Comparison of ENCODE assay signal across 24 mouse cellular contexts in genomic region chr13:41669951-41670350, GRCm38 (mm10).
DNase-seq lines count a peak whose midpoint lies in the region; ATAC-seq and TF ChIP-seq lines count a peak whose summit lies in the region.
"Had no signal": no experiment of that assay in that cellular context is flagged by ENCODE, and none has a peak within 500 bp of the region (broad histone marks: within the 10 kb centered on the region; RNA-seq: fewer than 3 reads in every experiment).

No protein-coding gene starts in this region.

- no peaks in the 10 kb centered on the region for H3K9me3 ChIP-seq in heart, embryonic 13.5 days
- H3K9me3 ChIP-seq in kidney, embryonic 15.5 days (replicated peaks) = no peaks in the 10 kb centered on the region
- no peaks in the 10 kb centered on the region for H3K9me3 ChIP-seq in intestine, embryonic 15.5 days
- H3K9me3 ChIP-seq: forebrain, embryonic 10.5 days; limb, embryonic 12.5 days; midbrain, embryonic 12.5 days; neural tube, embryonic 12.5 days had no signal

- peak overlapping the region; percentile 64; the same call in 1 of the 2 replicates for H3K27ac ChIP-seq in cerebellum, adult 2 months (ENCODE audit: insufficient read depth, low read length)
- H3K27ac ChIP-seq in heart, embryonic 13.5 days (replicated peaks) = peak overlapping the region; percentile 69
- 0 out of 2 replicates have a peak overlapping the region, but pooled peaks have one; percentile 3 for H3K27ac ChIP-seq in kidney, embryonic 15.5 days
- peak overlapping the region; percentile 3; the same call in 1 of the 2 replicates for H3K27ac ChIP-seq in cortical plate, adult 2 months (ENCODE audit: insufficient read depth, low read length)
- no peak overlapping the region for H3K27ac ChIP-seq in intestine, embryonic 15.5 days
- H3K27ac ChIP-seq: forebrain, embryonic 10.5 days; kidney, postnatal 0 days; limb, embryonic 12.5 days; macrophage; midbrain, embryonic 12.5 days; neural tube, embryonic 12.5 days; stomach, postnatal 0 days had no signal

- no peaks in the 10 kb centered on the region for H3K4me1 ChIP-seq in cerebellum, adult 2 months (ENCODE audit: control insufficient read depth, insufficient read depth, low read length)
- peaks cover 58% of the 10 kb centered on the region for H3K4me1 ChIP-seq in heart, embryonic 13.5 days
- H3K4me1 ChIP-seq in kidney, embryonic 15.5 days = peaks cover 8% of the 10 kb centered on the region; the same call in 1 of the 2 replicates
- no peaks in the 10 kb centered on the region; the same call in 1 of the 2 replicates for H3K4me1 ChIP-seq in cortical plate, adult 2 months (ENCODE audit: control insufficient read depth, insufficient read depth, low read length)
- no peaks in the 10 kb centered on the region for H3K4me1 ChIP-seq in intestine, embryonic 15.5 days (replicated peaks)
- H3K4me1 ChIP-seq: midbrain, embryonic 12.5 days; neural tube, embryonic 12.5 days had no signal

- no peak for ATAC-seq in heart, embryonic 13.5 days (ENCODE audit: extremely low read depth, insufficient number of reproducible peaks, low FRiP score, low TSS enrichment)
- no peak for ATAC-seq in kidney, embryonic 15.5 days (replicated peaks; ENCODE audit: low FRiP score)
- no peak for ATAC-seq in intestine, embryonic 15.5 days
- ATAC-seq: forebrain, embryonic 16.5 days; liver, postnatal 0 days; lung, postnatal 0 days had no signal

- TF ChIP-seq POLR2A in cerebellum, adult 2 months (IDR thresholded peaks at IDR 0.05; ENCODE audit: borderline replicate concordance, insufficient read depth, low read length) = no peak
- no peak for TF ChIP-seq POLR2A in cortical plate, adult 2 months (IDR thresholded peaks at IDR 0.05; ENCODE audit: extremely low read depth, insufficient read depth, low read length)

- DNase-seq in cerebellum, adult 2 months = no peak
- DNase-seq in cerebellum, adult 8-10 months = no peak
- no peak for DNase-seq in heart, adult 18-20 months
- no peak for DNase-seq in kidney, adult 8-10 months
- DNase-seq: adrenal gland, postnatal 14 days; cerebellum, adult 9-11 months; gastrocnemius, postnatal 25 days; kidney, adult 11 months; liver, postnatal 0 days; right cerebral cortex, postnatal 14 days had no signal

- TF ChIP-seq CTCF in cerebellum, adult 2 months (IDR thresholded peaks at IDR 0.05; ENCODE audit: borderline replicate concordance, insufficient read depth, low read depth, low read length) = no peak
- TF ChIP-seq CTCF in cortical plate, adult 2 months (IDR thresholded peaks at IDR 0.05; ENCODE audit: extremely low read depth, insufficient read depth, low read length) = no peak

- H3K9ac ChIP-seq in heart, embryonic 13.5 days = no peak overlapping the region
- no peak overlapping the region for H3K9ac ChIP-seq in kidney, embryonic 15.5 days
- no peak overlapping the region for H3K9ac ChIP-seq in intestine, embryonic 15.5 days
- H3K9ac ChIP-seq: limb, embryonic 12.5 days; liver, postnatal 0 days; midbrain, embryonic 12.5 days; neural tube, embryonic 12.5 days had no signal

- no peak overlapping the region for H3K4me2 ChIP-seq in heart, embryonic 13.5 days
- H3K4me2 ChIP-seq in kidney, embryonic 15.5 days = no peak overlapping the region
- H3K4me2 ChIP-seq in intestine, embryonic 15.5 days (replicated peaks) = no peak overlapping the region
- H3K4me2 ChIP-seq: limb, embryonic 12.5 days; liver, embryonic 11.5 days; midbrain, embryonic 12.5 days; neural tube, embryonic 12.5 days had no signal

- H3K4me3 ChIP-seq in cerebellum, adult 2 months (replicated peaks; ENCODE audit: insufficient read depth, low read depth, low read length) = no peak overlapping the region
- no peak overlapping the region for H3K4me3 ChIP-seq in heart, embryonic 13.5 days
- H3K4me3 ChIP-seq in kidney, embryonic 15.5 days (replicated peaks) = no peak overlapping the region
- no peak overlapping the region for H3K4me3 ChIP-seq in cortical plate, adult 2 months (ENCODE audit: insufficient read depth, low read length)
- H3K4me3 ChIP-seq in intestine, embryonic 15.5 days (replicated peaks) = no peak overlapping the region
- H3K4me3 ChIP-seq: forebrain, embryonic 10.5 days; limb, embryonic 12.5 days; midbrain, embryonic 12.5 days; neural tube, embryonic 12.5 days had no signal

- no peaks in the 10 kb centered on the region for H3K36me3 ChIP-seq in heart, embryonic 13.5 days
- no peaks in the 10 kb centered on the region for H3K36me3 ChIP-seq in kidney, embryonic 15.5 days
- H3K36me3 ChIP-seq in intestine, embryonic 15.5 days = no peaks in the 10 kb centered on the region
- H3K36me3 ChIP-seq: forebrain, embryonic 10.5 days; limb, embryonic 12.5 days; midbrain, embryonic 12.5 days; neural tube, embryonic 12.5 days had no signal

- no peaks in the 10 kb centered on the region for H3K27me3 ChIP-seq in cerebellum, adult 2 months (ENCODE audit: control insufficient read depth, insufficient read depth, low read length)
- H3K27me3 ChIP-seq in heart, embryonic 13.5 days (replicated peaks) = no peaks in the 10 kb centered on the region
- no peaks in the 10 kb centered on the region for H3K27me3 ChIP-seq in kidney, embryonic 15.5 days
- no peaks in the 10 kb centered on the region for H3K27me3 ChIP-seq in intestine, embryonic 15.5 days (replicated peaks)
- H3K27me3 ChIP-seq: limb, embryonic 12.5 days; midbrain, embryonic 12.5 days; neural tube, embryonic 12.5 days had no signal

- WGBS in cerebellum, adult 2 months = 68% methylated on average over 2 of the region's 2 CpGs
- WGBS in heart, embryonic 13.5 days = 70% methylated on average over 2 of the region's 2 CpGs
- 93% methylated on average over 2 of the region's 2 CpGs for WGBS in kidney, embryonic 15.5 days
- 90% methylated on average over 2 of the region's 2 CpGs for WGBS in intestine, embryonic 15.5 days
